Mouse (Mus musculus) liver, embryonic 16.5 days (tissue): ENCODE data around the gene Slc7a1. TPM values are rescaled to one million over a fixed set of nuclear protein-coding genes. Genes with fewer than 3 reads are reported as not detected.
A peak's percentile ranks its signal among the peaks of the same experiment; 100 is the strongest.
"Not testable (repeated sequence)": the region's sequence is repeated elsewhere in the genome, so short reads cannot be mapped to it uniquely, and the experiment has no call there.

Source experiments
- ATAC-seq: fragments of 200-750 bp; cut with Nextera tagmentation; 2 replicates; pipeline ENCODE4 v1.8.0; 2017; ENCODE audit warnings: low read depth, mild to moderate bottlenecking, moderate number of reproducible peaks, moderate library complexity
- H3K27ac ChIP-seq: fragments of 300-500 bp; sonication (generic); 2 replicates; pipeline ENCODE4 v1.5.1; 2014; ENCODE audit warnings: mild to moderate bottlenecking, low read length
- H3K27me3 ChIP-seq: fragments of 300-500 bp; sonication (generic); 2 replicates; pipeline ENCODE4 v1.6.1; 2014; ENCODE audit warnings: low read depth, low read length, mixed read lengths; ENCODE audit not compliant: control insufficient read depth, insufficient read depth
- H3K36me3 ChIP-seq: fragments of 300-500 bp; sonication (generic); 2 replicates; pipeline ENCODE4 v1.6.1; 2014; ENCODE audit warnings: mild to moderate bottlenecking; ENCODE audit not compliant: control insufficient read depth, insufficient read depth
- H3K4me1 ChIP-seq: fragments of 300-500 bp; sonication (generic); 2 replicates; pipeline ENCODE4 v1.6.1; 2014; ENCODE audit warnings: low read depth, low read length, mixed read lengths; ENCODE audit not compliant: control insufficient read depth
- H3K4me2 ChIP-seq: fragments of 300-500 bp; sonication (generic); 2 replicates; pipeline ENCODE4 v1.6.1; 2014; ENCODE audit warnings: low read depth, low read length, mixed read lengths
- H3K4me3 ChIP-seq: fragments of 300-500 bp; sonication (generic); 2 replicates; pipeline ENCODE4 v1.5.1; 2014; ENCODE audit warnings: low read depth, mild to moderate bottlenecking, low read length
- H3K9ac ChIP-seq: fragments of 300-500 bp; sonication (generic); 2 replicates; pipeline ENCODE4 v1.6.1; 2014; ENCODE audit warnings: low read depth, low read length
- H3K9me3 ChIP-seq: fragments of 300-500 bp; sonication (generic); replicated peaks from 2 replicates; pipeline ENCODE4 v1.6.1; 2016; ENCODE audit warnings: low read length; ENCODE audit not compliant: control insufficient read depth
- WGBS: fragments of 180-500 bp; shearing (Covaris S2); extraction: QIAGEN DNeasy Blood & Tissue Kit; methylation state at CpG from one replicate; pipeline ENCODE4 v1.1.7; 2014; ENCODE audit not compliant: insufficient replicate concordance; 5-methylcytosine and 5-hydroxymethylcytosine counted together
- polyA plus RNA-seq: library from polyadenylated mRNA; unstranded; fragments of >200 nt; fragmentation: Nextera tagmentation; extraction: Ambion mirVana; gene quantifications from 2 replicates; pipeline ENCODE4 v1.2.1, GENCODE M21; 2015

Gene Slc7a1
- polyA plus RNA-seq, 1 experiment from 2014 or later: 15.7 TPM

GRCm38 (mm10) chr5:148331926-148332621, 67.6 kb downstream of the Slc7a1 start:
- no peak; the same call in 1 of the 2 replicates for ATAC-seq
- Histone ChIP-seq H3K9me3 (no peaks in the 10 kb centered on the region), H3K27ac (no peak overlapping the region), H3K4me3 (no peak overlapping the region), H3K4me1 (no peaks in the 10 kb centered on the region; the same call in 1 of the 2 replicates), H3K36me3 (peaks cover 17% of the 10 kb centered on the region), H3K27me3 (no peaks in the 10 kb centered on the region), H3K9ac (no peak overlapping the region), H3K4me2 (no peak overlapping the region)
- WGBS: 90% methylated on average over 18 of the region's 18 CpGs

GRCm38 (mm10) chr5:148331229-148331776, 68.4 kb downstream of the Slc7a1 start:
- Histone ChIP-seq H3K4me3 (no peak overlapping the region), H3K27ac (no peak overlapping the region), H3K27me3 (no peaks in the 10 kb centered on the region), H3K36me3 (peaks cover 17% of the 10 kb centered on the region), H3K4me1 (no peaks in the 10 kb centered on the region; the same call in 1 of the 2 replicates), H3K9me3 (no peaks in the 10 kb centered on the region), H3K9ac (no peak overlapping the region), H3K4me2 (no peak overlapping the region)
- WGBS: 80% methylated on average over 11 of the region's 11 CpGs
- no peak for ATAC-seq

DNA sequence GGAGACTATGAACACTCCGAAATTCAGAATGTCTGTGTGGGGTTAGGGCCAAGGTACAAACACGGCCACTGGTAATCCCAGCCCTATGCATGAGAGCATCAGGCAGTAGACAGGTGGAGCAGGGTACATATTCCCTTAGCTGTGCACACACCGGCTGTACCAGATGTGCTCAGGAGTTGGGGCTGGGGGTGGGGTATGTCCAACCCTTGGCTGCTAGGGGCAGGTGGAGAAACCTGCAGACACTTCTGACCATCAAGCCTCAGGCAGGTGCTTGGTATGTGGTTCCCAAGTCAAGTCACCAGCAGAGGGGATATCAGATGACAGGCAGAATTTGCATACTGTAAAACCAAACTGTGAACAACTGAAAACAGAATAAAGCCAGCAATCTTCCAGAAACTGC, 70.7 kb downstream of the Slc7a1 start:
- Histone ChIP-seq H3K36me3 (peaks cover 11% of the 10 kb centered on the region), H3K4me2 (no peak overlapping the region), H3K4me3 (no peak overlapping the region), H3K27ac (no peak overlapping the region), H3K4me1 (no peaks in the 10 kb centered on the region; the same call in 1 of the 2 replicates), H3K9ac (no peak overlapping the region), H3K9me3 (no peaks in the 10 kb centered on the region), H3K27me3 (no peaks in the 10 kb centered on the region)
- ATAC-seq: no peak
- WGBS: 81% methylated on average over 3 of the region's 3 CpGs

- H3K27ac ChIP-seq, ATAC-seq, H3K36me3 ChIP-seq, H3K27me3 ChIP-seq, H3K9ac ChIP-seq, H3K9me3 ChIP-seq, H3K4me2 ChIP-seq, H3K4me1 ChIP-seq, H3K4me3 ChIP-seq: not testable (repeated sequence)
- 81% methylated on average over 9 of the region's 9 CpGs for WGBS
Observed at GRCm38 (mm10) chr5:148326295-148326694, 73.4 kb downstream of the Slc7a1 start.

DNA sequence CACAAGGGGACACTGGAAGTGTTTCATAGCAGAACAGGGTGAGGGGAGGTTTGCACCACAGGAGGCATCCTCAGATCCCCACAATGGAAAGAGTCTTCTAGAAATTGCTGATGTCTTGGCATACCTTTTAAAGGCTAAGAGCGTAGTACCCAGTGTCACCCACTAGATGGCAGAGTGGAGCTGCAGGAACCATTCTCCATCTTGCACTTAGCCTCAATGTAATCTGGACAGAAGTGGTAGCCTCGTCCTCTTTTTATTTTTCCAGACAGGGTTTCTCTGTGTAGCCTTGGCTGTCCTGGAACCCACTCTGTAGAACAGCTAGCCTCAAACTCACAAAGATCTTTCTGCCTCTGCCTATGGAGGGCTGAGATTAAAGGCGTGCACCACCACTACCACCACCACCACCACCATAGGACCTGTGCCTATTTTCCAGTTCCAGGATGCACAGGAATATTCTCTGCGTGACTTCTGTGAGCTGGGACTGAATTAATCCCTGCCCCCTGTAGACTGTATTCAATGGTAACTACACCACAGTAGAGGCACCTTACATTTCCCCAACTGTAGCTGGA, 74.3 kb downstream of the Slc7a1 start:
- H3K36me3 ChIP-seq: no peaks in the 10 kb centered on the region
- no peaks in the 10 kb centered on the region for H3K9me3 ChIP-seq
- WGBS: 33% methylated on average over 4 of the region's 4 CpGs
- H3K4me3 ChIP-seq: no peak overlapping the region
- no peak for ATAC-seq
- no peaks in the 10 kb centered on the region for H3K27me3 ChIP-seq
- H3K4me1 ChIP-seq: no peaks in the 10 kb centered on the region
- no peak overlapping the region for H3K27ac ChIP-seq
- H3K4me2 ChIP-seq: no peak overlapping the region
- H3K9ac ChIP-seq: no peak overlapping the region

DNA sequence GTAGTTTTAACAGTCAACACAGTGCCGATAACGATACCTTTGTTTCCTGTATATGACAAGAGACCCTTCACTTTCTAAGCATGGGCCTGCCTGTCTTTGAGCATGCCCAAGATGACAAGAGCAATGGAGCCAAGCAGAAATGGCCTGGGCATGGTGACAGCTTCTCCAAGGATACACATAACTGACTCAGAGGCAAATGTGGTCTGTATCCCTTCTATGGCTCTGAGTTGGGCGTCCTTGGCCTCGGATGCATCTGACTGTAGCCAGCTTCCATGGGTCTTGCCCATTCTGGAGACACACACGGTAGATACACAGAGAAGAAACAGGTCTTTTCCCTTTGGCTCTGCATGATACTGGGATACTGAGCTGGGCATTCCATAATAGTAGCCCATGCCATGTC, 84.8 kb downstream of the Slc7a1 start:
- H3K4me2 ChIP-seq: no peak overlapping the region
- whole genome bisulfite sequencing: 74% methylated on average over 5 of the region's 5 CpGs

GRCm38 (mm10) chr5:148312443-148312842, 87.3 kb downstream of the Slc7a1 start:
- ATAC-seq: no peak
- no peaks in the 10 kb centered on the region for H3K9me3 ChIP-seq
- no peaks in the 10 kb centered on the region for H3K4me1 ChIP-seq
- H3K4me3 ChIP-seq: no peak overlapping the region
- no peak overlapping the region for H3K9ac ChIP-seq
- H3K4me2 ChIP-seq: no peak overlapping the region
- H3K27ac ChIP-seq: no peak overlapping the region
- no peaks in the 10 kb centered on the region for H3K27me3 ChIP-seq
- 44% methylated on average over 2 of the region's 2 CpGs for WGBS
- no peaks in the 10 kb centered on the region for H3K36me3 ChIP-seq

More for the DNA sequence above, 84.8 kb downstream of the Slc7a1 start:
- no peaks in the 10 kb centered on the region for H3K36me3 ChIP-seq
- no peak for ATAC-seq
- no peaks in the 10 kb centered on the region for H3K4me1 ChIP-seq
- H3K9me3 ChIP-seq: no peaks in the 10 kb centered on the region
- no peak overlapping the region for H3K9ac ChIP-seq
- no peak overlapping the region for H3K4me3 ChIP-seq
- no peaks in the 10 kb centered on the region for H3K27me3 ChIP-seq
- H3K27ac ChIP-seq: no peak overlapping the region

GRCm38 (mm10) chr5:148310790-148311189, 88.9 kb downstream of the Slc7a1 start:
- WGBS: 16% methylated on average over 10 of the region's 10 CpGs
- Histone ChIP-seq H3K4me1 (no peaks in the 10 kb centered on the region), H3K36me3 (no peaks in the 10 kb centered on the region), H3K27ac (no peak overlapping the region), H3K27me3 (no peaks in the 10 kb centered on the region), H3K9ac (no peak overlapping the region), H3K4me2 (peak overlapping the region; percentile 37), H3K4me3 (peak overlapping the region; percentile 38), H3K9me3 (no peaks in the 10 kb centered on the region)
- peak; percentile 39; the same call in 1 of the 2 replicates for ATAC-seq

DNA sequence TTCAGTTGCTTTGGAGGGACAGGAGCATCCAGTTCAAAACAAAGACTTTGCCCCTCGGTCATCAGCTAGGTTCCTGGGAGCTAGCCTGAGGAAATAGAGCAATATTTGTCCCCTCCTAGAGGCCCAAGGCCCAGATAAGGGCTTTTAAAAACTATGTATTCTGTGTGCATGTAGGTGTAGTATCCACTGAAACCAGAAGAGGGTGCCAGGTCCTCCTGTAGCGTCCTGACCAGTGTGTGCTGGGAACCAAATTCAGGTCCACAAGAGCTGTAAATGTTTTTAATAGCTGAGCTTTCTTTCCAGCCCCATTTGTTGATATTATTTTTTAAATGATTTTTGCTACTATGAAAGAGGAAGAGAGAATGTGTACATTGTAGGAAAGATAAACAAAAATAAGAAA, 95.6 kb downstream of the Slc7a1 start:
- H3K9ac ChIP-seq: no peak overlapping the region
- ATAC-seq: no peak
- 68% methylated on average over 2 of the region's 2 CpGs for WGBS

More for the DNA sequence above, 95.6 kb downstream of the Slc7a1 start:
- Histone ChIP-seq H3K4me3 (no peak overlapping the region), H3K9me3 (no peaks in the 10 kb centered on the region), H3K27ac (no peak overlapping the region), H3K4me1 (no peaks in the 10 kb centered on the region), H3K36me3 (no peaks in the 10 kb centered on the region), H3K4me2 (no peak overlapping the region), H3K27me3 (no peaks in the 10 kb centered on the region)
